Mouse (Mus musculus) forelimb bud, embryonic 11.5 days (tissue): ENCODE measurements around the gene Pgm5.
"Not testable (repeated sequence)": the region's sequence is repeated elsewhere in the genome, so short reads cannot be mapped to it uniquely, and the experiment has no call there.

Experiments used
- DNase-seq: peaks from one replicate; pipeline ENCODE4 v3.0.0-alpha.2; 2012; ENCODE audit warnings: low read depth, low spot score

Gene Pgm5

DNA sequence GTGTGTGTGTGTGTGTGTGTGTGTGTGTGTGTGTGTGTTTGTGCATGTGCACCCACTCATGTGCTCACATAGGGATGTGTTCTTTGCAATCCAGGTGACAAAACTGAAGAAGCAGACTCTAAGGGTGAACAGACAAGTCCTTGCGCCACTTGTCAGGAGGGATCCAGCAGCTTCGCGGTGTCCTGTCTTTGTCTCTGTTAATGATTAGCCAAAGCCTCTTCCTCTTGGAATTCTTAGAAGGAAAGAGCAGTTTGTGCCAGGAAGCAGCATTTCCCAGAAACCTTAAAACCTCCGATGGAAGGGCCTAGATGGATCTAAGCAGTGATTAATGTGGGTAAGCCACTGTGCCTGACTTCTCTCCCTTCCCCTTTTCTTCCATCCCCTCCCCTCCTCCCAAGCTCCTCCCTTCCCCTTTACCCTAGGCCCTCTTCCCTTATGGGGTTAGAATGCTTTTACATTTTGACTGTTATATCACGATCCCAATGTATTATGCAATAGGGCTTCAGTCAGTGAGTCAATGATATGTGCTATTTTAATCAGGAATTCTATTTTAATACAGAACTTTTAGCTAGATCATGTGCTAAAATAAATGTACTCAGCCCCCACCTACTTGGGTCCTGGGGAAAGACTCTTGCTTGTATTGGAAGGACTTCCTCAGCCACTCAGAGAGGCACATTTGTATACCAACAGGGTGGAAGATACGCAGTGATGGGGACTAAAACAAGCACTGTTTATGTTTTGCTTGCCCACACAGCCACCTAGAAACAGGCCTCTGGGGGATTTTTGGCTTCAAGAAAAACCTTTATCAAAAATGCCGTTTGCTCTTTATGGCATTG, 154.4 kb downstream of the Pgm5 start:
- DNase-seq = no peak

DNA sequence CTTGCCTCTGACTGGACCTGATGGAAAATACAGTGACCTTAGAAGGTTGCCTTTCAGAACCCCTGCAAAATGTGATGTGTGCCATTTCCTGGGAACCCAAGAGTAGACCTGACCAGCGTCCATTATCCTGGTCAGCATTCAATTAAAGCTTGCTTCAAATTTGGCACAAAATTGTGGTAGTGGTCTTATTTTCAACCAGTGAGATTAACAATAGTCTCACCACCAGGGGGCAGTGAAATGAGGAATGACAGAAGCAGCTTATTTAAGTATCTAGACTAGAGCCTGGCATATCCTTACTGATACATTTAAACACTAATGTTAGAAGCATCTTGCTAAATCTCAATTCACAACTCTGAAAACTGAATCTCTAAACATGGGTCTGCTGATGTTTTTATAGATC, 156.3 kb downstream of the Pgm5 start:
- peak; percentile 52 for DNase-seq

DNA sequence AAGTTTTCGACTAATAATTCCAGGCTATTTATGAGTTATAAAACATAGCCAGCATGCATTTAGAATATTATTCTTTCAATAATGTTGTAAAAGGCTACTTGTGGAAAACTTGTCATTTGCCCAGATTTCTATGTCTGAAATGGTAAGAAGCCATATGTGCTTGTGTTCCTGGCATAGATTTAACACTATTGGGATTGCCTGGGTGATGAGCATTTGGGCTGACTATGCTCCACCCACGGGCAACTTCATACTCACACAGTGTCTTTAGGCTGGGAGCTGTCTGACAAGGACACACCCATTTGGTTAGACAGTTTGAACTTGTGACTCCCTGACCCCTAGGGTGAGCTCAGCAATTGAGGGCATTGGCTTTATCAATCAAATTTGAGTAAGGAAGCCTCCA, 157.3 kb downstream of the Pgm5 start:
- DNase-seq = no peak

- DNase-seq = peak; percentile 35
Observed at GRCm38 (mm10) chr19:24703680-24704079, 158.0 kb downstream of the Pgm5 start.

DNA sequence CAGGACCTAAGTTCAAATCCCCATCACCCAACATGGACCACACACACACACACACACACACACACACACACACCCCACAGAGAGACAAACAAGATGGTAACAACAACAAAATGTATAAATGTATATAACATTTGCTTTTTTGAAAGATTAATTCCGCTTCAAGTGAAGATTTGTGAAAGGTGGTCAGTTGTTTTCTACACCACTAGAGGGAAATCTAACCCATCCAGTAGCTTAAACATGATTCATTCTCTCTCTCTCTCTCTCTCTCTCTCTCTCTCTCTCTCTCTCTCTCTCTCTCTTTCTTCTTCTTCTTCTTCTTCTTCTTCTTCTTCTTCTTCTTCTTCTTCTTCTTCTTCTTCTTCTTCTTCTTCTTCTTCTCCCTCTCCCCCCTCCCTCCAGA, 158.5 kb downstream of the Pgm5 start:
- not testable (repeated sequence) for DNase-seq

- DNase-seq = peak; percentile 24
Observed at GRCm38 (mm10) chr19:24701716-24702115, 159.9 kb downstream of the Pgm5 start.

DNA sequence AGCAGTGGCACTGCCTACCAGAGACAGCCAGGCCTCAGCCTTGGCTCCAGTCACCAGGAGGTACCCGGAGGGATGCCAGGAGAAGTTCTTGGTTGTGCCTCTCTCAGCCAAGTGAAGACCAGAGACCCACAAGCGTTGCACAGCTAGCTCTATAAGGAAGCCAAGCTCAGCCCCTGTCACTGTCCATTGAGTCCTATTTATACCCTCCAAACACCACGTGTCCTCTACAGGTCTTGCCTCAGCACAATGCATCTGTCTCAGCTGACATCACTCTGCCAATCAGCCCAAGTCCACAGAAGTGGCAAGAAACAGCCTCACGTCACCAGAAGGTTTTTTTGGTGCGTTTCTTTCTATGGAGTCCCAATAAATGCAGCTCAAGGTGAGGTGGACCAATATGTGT, 161.0 kb downstream of the Pgm5 start:
- no peak for DNase-seq

- no peak for DNase-seq
Observed at GRCm38 (mm10) chr19:24699910-24700309, 161.7 kb downstream of the Pgm5 start.

DNA sequence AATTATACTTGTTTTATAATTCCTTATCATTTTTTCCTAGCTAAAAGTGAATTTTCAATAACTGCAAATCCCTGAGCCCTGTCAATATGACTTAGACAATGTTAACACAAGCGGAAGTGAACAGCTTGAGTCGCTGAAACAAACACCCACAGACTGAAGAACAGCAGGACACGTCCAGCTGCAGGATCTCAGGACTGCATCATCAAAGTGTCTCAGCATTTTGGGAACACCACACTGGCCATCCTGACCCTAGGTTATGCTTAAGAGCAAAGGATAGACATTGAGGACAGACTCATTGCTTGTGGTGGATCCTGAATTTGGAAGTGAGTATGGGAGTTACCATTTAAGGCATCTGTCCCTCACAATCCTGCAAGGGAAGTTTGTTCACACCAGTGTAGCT, 162.5 kb downstream of the Pgm5 start:
- DNase-seq = no peak

DNA sequence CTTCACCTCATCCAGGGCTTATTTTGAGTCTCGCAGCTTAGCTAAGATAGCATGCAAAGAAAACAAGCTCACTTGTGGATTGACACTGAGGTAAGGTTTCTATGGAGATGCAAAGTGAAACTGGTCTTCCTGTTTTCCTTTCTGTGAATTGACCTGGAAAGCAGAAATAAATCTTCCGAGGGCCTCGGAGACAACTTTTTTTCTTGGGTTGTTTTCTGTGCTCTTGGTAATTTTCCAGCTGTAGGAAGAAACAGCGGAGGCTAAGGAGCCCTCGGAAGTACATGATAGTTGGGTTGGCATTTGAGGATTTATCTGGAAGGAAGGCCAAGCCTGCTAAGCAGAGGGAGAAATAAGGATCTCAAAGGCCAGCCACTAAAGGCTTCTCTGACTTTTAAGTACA, 163.0 kb downstream of the Pgm5 start:
- DNase-seq = no peak

GRCm38 (mm10) chr19:24697946-24698345, 163.7 kb downstream of the Pgm5 start:
- DNase-seq = no peak

DNA sequence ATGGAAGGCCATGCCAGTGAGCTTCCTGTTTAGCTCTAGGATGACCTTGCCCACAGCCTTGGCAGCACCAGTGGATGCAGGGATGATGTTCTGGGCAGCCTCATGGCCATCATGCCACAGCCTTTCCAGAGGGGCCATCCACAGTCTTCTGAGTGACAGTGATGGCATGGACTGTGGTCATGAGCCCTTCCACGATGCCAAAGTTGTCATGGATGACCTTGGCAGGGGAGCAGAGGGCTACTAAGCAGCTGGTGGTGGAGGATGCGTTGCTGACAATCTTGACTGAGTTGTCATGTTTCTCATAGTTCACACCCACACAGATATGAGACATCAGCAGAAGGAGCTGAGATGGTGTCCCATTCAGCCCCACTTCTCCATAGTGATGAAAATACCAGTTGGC, 169.0 kb downstream of the Pgm5 start:
- DNase-seq = no peak

GRCm38 (mm10) chr19:24689531-24689930, 172.1 kb downstream of the Pgm5 start:
- DNase-seq = no peak

DNA sequence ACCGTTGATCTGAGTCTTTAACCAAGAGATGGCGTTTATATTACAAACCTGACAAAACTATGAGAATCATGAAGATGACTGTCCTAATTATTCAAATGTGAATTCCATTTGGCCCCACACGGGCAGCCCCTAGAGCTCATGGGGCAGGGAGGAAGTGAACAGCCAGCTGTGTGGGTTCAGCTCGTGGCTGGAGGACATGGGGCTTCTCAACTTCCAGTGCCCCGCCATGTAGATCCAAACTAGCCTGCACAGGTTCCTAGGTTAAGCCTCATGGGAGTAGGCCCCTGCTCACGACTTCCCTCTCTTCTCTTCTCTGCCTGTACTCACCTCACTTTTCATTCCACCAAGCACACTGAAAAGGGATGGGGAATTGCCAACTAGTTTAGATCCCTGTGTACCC, 173.3 kb downstream of the Pgm5 start:
- DNase-seq = no peak

DNA sequence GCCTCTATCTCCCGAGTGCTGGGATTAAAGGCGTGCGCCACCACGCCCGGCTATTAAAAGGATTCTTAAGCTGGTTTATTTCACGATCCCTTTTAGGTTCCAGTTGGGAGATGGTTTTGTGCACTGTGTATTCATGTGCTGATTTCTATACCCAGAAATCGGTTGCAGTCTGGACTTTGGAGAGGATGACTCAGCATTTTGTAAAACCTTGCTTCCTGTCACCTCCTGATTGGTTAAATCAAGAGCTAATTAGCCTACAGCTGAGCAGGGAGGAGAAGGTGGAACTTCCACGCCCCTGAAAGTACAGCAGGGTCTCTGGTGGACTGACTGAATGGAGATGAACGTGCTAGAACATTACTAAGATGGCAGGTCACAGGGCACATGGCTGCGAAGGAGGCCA, 175.2 kb downstream of the Pgm5 start:
- DNase-seq = no peak

DNA sequence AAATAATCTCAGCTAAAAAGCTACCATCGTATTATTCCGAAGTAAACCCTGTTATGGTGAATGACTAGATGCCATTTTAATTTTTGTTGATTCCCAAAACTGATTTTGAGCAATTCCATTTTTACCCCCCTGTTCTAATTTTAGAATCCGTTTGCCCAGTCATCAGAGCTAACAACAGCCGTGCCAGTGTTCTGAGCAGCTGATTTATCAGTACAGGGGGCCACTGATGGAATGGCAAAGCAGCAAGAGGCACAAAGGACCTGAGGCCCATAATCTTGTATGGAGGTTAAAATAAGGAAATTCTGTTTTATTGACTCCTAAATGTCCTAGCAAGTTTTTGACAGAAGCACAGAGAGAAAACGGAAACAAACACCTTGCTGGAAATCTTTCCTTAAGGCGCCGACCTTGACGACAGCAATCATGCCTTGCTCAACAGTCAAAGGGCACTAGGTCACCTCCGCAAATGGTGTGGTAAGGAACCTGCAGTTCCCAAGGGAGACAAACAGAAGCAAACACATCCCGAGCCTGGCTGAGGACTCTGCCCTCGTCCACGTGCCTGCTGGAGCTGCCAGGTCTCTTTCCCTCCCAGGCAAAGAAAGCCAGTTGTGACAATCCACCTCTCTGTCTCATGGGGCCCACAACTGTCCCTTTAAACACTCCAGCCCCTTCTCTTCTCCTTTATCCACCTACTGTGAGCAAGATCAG, 178.5 kb downstream of the Pgm5 start:
- DNase-seq = no peak

DNA sequence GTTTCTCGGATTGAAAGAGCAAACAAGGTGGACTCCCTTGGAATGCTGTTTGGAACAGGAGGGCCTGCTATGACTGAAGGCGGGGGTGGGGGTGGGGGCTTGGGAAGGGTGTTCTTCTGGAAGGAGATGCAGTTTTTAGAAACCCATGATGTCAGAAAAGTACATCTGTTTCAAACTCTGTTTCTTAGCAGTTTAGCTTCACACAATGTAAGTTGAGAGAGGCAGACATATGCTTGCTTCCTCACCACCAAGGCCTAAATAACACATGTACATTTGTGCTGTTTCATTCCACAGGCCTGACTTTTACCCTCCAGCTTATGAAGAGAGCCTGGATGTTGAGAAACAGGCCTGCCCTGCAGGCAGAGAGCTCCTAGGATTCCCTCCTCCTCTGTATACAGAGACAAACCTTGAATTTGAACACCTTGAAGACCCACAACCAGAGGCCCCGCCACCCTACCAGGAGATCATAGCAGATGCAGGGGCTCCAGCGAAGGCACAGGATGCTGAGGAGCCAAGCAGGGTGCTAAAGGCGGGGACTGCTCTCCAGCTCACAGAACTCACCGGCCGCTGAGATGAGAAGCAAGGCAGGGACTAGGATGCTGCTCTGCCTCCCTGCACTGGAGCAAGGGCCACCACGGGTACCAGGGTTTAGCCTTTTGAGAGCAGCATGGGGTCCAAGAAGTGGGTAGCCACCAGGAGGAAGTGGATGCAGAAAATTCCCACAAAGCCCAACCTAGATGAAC, 184.2 kb downstream of the Pgm5 start:
- DNase-seq = no peak

GRCm38 (mm10) chr19:24676429-24676828, 185.2 kb downstream of the Pgm5 start:
- DNase-seq = no peak

DNA sequence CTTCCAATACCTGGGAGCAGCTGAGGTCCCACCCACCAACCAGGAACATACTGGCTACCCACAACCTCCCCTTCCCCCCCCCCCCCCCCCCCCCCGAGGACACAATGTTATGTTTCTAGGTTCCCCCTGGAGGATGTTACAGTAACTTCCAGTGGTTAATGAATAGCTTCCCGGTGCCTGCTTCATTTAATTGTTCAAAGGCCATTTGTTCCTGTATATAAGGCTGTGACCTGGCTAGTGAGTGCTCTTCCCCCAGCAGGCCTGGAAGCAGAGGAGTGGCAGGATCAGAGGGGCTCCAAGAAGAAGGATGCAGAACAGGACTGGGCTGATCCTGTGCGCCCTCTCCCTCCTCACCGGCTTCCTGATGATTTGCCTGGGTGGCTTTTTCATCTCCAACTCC, 187.9 kb downstream of the Pgm5 start, which contains the start of gene Tmem252:
TSS of gene Tmem252 (plus strand) at position 247 of the 400 bp plus-strand sequence.
- DNase-seq = no peak

- DNase-seq = no peak
Observed at GRCm38 (mm10) chr19:24673331-24673730, 188.3 kb downstream of the Pgm5 start.

DNA sequence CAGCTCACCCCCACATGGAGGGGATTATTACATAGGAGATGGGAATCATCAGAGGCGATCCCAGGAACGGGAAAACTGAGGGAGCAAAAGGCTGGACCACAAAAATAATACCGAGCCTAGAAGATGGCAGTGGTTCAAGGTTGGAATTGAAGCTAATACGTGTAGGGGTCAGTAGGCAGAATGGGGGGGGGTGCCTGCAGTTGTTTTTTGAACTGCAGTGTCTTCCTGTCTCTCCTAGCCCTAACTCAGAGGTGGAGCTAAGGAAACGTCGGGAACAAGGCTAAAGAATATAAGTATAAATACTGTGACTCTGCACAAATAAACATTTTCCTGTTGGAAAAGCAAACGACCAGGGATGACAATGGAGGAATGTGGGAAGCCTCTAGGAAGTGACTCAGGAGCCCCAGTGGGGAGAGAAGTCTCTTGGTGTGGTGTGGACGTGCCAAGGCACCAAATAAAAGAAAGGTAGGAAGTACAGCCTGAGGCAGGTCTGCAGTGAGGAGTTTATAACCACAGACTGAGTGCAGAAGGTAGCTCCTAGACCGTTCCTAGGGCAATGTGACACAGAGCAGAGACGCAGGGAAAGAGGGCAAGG, 189.2 kb downstream of the Pgm5 start:
- no peak for DNase-seq

- no peak for DNase-seq
Observed at GRCm38 (mm10) chr19:24671571-24671970, 190.1 kb downstream of the Pgm5 start.
